Mouse (Mus musculus): ENCODE measurements around the gene AA467197. TPM values are rescaled to one million over a fixed set of nuclear protein-coding genes. Genes with fewer than 3 reads are reported as not detected.

The AA467197 gene
- total and polyA plus RNA-seq, 2 experiments, result not detected

DNA sequence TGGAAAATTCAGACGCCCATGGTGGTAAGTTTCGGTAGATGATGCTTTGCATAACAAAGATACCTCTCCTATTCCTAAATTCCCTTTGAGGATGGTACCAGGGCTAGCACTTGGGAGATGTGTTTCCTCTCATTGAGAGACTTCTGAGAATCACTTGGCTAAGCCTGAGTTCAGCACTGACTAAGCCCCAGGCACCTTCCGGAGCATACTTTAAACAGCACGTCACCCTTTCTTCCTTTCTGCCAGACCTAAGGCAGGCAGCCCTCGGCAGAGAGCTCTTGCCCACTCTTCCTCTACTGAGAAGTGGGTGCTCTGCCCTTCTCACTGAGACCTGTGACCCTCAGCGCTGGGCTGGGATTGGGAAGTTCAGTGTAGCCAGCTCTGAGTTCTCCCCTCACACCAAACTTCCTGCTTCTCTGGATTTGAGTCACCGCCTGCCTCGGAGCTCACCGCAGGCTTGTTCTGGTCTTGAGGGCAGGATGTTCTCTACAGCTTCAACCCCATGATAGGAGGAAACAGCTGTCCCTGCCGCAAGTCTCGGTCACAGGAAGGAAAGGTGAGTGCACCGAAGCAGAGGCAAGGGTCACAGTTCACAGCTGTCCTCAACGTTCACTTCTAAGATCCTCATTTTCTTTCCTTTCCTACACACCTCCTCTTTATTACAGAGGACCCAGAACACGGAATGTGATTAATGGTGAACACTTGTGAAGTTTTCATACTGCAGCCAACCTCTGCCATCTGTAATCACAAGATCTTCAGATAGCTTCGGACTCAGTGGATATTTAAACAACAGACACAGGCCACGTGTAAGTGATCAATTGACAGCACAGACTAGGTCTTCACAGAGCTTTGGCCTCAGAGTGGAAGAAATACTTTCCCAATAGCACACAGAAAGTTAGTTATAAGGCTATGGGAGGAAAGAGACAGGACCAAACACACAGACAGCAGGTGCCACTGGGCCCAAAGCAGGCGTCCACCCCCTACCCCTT lies 15.6 kb downstream of the AA467197 start:
- 52% methylated on average over 17 of the region's 17 CpGs for WGBS
- no peaks in the 10 kb centered on the region for H3K36me3 ChIP-seq (ENCODE audit: control insufficient read depth, insufficient read depth, low read length)
- H3K27ac ChIP-seq (replicated peaks; ENCODE audit: insufficient read depth, low read depth, low read length), result no peak overlapping the region
- no peaks in the 10 kb centered on the region for H3K27me3 ChIP-seq (ENCODE audit: control insufficient read depth, insufficient read depth, low read length)
- no peak for TF ChIP-seq CTCF (IDR thresholded peaks at IDR 0.05; ENCODE audit: low read depth, low read length)
- TF ChIP-seq POLR2A (IDR thresholded peaks at IDR 0.05; ENCODE audit: extremely low read depth, insufficient read depth, low read length), result no peak
- H3K4me3 ChIP-seq (ENCODE audit: insufficient read depth, low read depth, low read length), result no peak overlapping the region
- H3K4me1 ChIP-seq (ENCODE audit: control insufficient read depth, insufficient read depth, low read length), result no peaks in the 10 kb centered on the region
- H3K9ac ChIP-seq (ENCODE audit: low read depth, low read length), result no peak overlapping the region
- no peaks in the 10 kb centered on the region for H3K79me2 ChIP-seq (ENCODE audit: control insufficient read depth, insufficient read depth, low read length)
- DNase-seq (ENCODE audit: extremely low read depth, low read depth, low spot score), result no peak

DNA sequence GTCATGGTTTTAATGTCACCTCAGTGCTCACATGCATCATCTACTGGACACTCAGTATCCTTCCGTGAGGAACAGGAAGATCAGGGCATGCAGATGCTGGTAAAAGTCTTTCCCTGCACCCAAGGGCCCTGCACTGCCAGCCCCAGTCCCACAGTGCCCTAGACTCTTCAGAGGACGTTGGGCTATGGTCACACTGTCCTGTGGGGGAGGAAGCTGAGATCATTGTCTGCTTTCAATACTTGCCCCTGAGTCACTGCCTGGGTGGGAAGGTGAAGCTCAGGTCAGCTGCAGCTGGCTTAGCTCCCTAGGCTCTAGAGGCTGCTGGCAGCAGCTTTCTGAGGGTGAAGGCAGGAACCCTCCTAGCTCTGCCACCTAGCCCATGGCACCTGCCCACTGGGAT lies 19.3 kb downstream of the AA467197 start:
- H3K27me3 ChIP-seq (ENCODE audit: control insufficient read depth, insufficient read depth, low read length), result no peaks in the 10 kb centered on the region
- no peaks in the 10 kb centered on the region for H3K4me1 ChIP-seq (ENCODE audit: control insufficient read depth, insufficient read depth, low read length)
- H3K4me3 ChIP-seq (ENCODE audit: insufficient read depth, low read depth, low read length), result no peak overlapping the region
- H3K79me2 ChIP-seq (ENCODE audit: control insufficient read depth, insufficient read depth, low read length), result no peaks in the 10 kb centered on the region
- H3K9ac ChIP-seq (ENCODE audit: low read depth, low read length), result no peak overlapping the region
- 54% methylated on average over 2 of the region's 2 CpGs for WGBS
- no peaks in the 10 kb centered on the region for H3K36me3 ChIP-seq (ENCODE audit: control insufficient read depth, insufficient read depth, low read length)
- H3K27ac ChIP-seq (replicated peaks; ENCODE audit: insufficient read depth, low read depth, low read length), result no peak overlapping the region
- no peak for DNase-seq (ENCODE audit: extremely low read depth, low read depth, low spot score)
- TF ChIP-seq POLR2A (IDR thresholded peaks at IDR 0.05; ENCODE audit: extremely low read depth, insufficient read depth, low read length) (no peak), CTCF (IDR thresholded peaks at IDR 0.05; ENCODE audit: low read depth, low read length) (no peak)

DNA sequence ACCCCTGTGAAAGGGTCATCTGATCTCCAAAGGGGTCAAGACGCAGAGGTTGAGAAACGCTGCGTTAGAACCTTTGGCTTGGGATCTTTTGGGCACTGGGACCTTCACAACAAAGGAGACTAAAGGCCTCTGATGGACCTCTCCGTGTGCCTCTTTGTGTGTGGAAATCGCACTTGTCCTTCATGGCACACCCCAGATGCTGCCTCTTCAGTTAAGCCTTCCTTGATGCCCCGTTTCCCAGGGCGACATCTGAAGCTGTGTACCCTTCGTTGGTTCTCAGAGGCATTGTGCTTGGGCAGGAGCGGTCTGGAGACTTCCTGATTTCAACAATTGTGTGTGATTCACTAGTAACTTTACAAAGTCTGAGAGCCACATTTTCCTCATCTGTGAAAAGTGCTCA lies 20.0 kb downstream of the AA467197 start:
- no peaks in the 10 kb centered on the region for H3K79me2 ChIP-seq (ENCODE audit: control insufficient read depth, insufficient read depth, low read length)
- TF ChIP-seq CTCF (IDR thresholded peaks at IDR 0.05; ENCODE audit: low read depth, low read length) (no peak), POLR2A (IDR thresholded peaks at IDR 0.05; ENCODE audit: extremely low read depth, insufficient read depth, low read length) (no peak)
- no peak overlapping the region for H3K9ac ChIP-seq (ENCODE audit: low read depth, low read length)
- H3K4me1 ChIP-seq (ENCODE audit: control insufficient read depth, insufficient read depth, low read length), result no peaks in the 10 kb centered on the region
- no peak overlapping the region for H3K4me3 ChIP-seq (ENCODE audit: insufficient read depth, low read depth, low read length)
- 57% methylated on average over 9 of the region's 9 CpGs for WGBS
- H3K27me3 ChIP-seq (ENCODE audit: control insufficient read depth, insufficient read depth, low read length), result no peaks in the 10 kb centered on the region
- no peaks in the 10 kb centered on the region for H3K36me3 ChIP-seq (ENCODE audit: control insufficient read depth, insufficient read depth, low read length)
- H3K27ac ChIP-seq (replicated peaks; ENCODE audit: insufficient read depth, low read depth, low read length), result no peak overlapping the region
- DNase-seq (ENCODE audit: extremely low read depth, low read depth, low spot score), result no peak

DNA sequence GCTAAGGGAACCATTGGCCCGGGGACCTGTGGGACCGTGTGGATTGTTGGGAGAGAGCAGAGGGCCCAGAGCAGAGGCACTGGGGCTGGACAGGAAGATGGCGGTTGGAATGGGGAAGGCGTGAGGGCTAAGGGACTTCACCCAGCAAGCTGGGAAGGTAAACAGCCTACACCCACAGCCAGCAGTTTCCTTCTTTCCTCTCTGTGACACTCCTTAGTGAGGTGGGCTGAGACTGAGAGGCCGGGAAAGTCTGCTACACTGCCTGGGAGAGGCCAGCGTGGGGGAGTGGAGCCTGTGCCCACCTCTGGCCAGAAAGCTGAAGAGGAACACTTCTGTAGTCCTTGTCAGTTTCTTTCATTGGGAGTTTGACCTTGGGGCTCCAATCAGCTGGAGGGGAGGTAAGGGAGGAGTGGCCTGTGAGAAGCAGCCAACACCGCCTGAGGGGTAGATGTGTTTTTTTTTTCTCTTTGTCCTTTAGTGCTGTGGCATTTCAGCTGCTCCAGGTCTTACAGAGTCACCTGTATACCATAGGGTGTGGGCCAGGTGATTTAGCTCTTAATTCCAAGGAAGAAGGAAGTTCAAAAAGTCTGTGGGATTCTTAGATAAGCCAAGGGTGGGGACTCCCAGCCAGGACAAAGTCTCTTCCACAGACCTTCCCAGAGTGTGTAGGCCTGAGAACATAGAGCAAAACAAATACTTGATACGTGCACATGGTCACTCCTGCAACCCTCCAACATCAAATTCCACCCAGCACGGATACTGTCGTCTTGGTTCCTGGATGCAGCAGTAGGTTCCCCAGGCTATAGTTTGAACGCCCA lies 21.1 kb downstream of the AA467197 start:
- H3K79me2 ChIP-seq (ENCODE audit: control insufficient read depth, insufficient read depth, low read length), result no peaks in the 10 kb centered on the region
- no peak for DNase-seq (ENCODE audit: extremely low read depth, low read depth, low spot score)
- H3K36me3 ChIP-seq (ENCODE audit: control insufficient read depth, insufficient read depth, low read length), result no peaks in the 10 kb centered on the region
- no peaks in the 10 kb centered on the region for H3K27me3 ChIP-seq (ENCODE audit: control insufficient read depth, insufficient read depth, low read length)
- 88% methylated on average over 11 of the region's 11 CpGs for WGBS
- H3K27ac ChIP-seq (replicated peaks; ENCODE audit: insufficient read depth, low read depth, low read length), result no peak overlapping the region
- H3K9ac ChIP-seq (ENCODE audit: low read depth, low read length), result no peak overlapping the region
- no peak for TF ChIP-seq POLR2A (IDR thresholded peaks at IDR 0.05; ENCODE audit: extremely low read depth, insufficient read depth, low read length)
- TF ChIP-seq CTCF (IDR thresholded peaks at IDR 0.05; ENCODE audit: low read depth, low read length), result no peak
- no peaks in the 10 kb centered on the region for H3K4me1 ChIP-seq (ENCODE audit: control insufficient read depth, insufficient read depth, low read length)
- H3K4me3 ChIP-seq (ENCODE audit: insufficient read depth, low read depth, low read length), result no peak overlapping the region

DNA sequence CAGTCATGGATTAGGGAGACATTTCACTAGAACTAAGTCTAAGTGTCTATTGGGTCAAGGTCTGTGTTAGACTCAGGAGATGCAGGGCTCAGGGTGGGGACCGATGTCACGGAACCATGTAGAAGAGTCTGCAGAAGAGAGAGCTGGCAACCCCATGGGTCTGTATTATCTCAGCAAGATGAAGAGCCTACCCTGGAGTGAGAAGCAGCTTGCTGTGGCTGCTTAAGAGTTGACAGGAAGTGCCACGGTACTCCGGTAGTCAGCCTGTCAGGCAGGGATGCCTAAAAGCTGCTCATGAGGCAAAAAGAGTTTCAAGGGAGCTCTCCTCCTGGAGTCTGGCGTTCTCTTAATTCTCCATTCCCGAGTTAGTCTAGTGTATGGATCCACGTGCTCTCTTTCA lies 23.0 kb downstream of the AA467197 start:
- TF ChIP-seq CTCF (IDR thresholded peaks at IDR 0.05; ENCODE audit: low read depth, low read length) (no peak), POLR2A (IDR thresholded peaks at IDR 0.05; ENCODE audit: extremely low read depth, insufficient read depth, low read length) (no peak)
- Histone ChIP-seq H3K9ac (ENCODE audit: low read depth, low read length) (no peak overlapping the region), H3K4me1 (ENCODE audit: control insufficient read depth, insufficient read depth, low read length) (no peaks in the 10 kb centered on the region), H3K4me3 (ENCODE audit: insufficient read depth, low read depth, low read length) (no peak overlapping the region), H3K27me3 (ENCODE audit: control insufficient read depth, insufficient read depth, low read length) (no peaks in the 10 kb centered on the region), H3K79me2 (ENCODE audit: control insufficient read depth, insufficient read depth, low read length) (no peaks in the 10 kb centered on the region), H3K27ac (replicated peaks; ENCODE audit: insufficient read depth, low read depth, low read length) (no peak overlapping the region), H3K36me3 (ENCODE audit: control insufficient read depth, insufficient read depth, low read length) (no peaks in the 10 kb centered on the region)
- 82% methylated on average over 7 of the region's 7 CpGs for WGBS
- DNase-seq (ENCODE audit: extremely low read depth, low read depth, low spot score), result no peak
